Comparison of ENCODE assay signal across 8 mouse cellular contexts in the genomic region with DNA sequence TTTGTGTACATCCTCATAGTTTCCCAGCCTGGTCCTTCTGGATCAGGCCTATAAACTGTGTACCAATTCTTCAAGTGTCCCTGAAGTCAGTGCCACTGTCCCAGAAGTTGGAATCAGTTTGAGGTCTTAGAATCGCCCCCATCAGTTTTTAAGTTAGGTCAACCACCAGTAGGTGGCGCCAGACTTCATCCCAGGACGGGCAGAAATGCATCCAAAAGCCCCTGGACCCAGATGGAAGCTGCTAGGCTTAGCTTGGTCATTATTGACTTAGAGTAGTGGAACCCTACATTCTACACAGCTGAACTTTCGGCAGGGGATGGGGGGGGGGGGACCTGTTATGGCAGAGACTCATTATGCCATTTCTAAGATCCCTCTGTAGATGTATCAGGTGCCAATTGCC.
A peak's percentile ranks its signal among the peaks of the same experiment; 100 is the strongest.
DNase-seq lines count a peak whose midpoint lies in the region; ATAC-seq and TF ChIP-seq lines count a peak whose summit lies in the region.

No protein-coding gene starts in this region.

- DNase-seq in adrenal gland, adult 18-20 months (ENCODE audit: low spot score in 2 of 2), result peak; percentile 4 to 45
- DNase-seq in adrenal gland, postnatal 4 days (ENCODE audit: low spot score in 2 of 2), result no peak
- no peak for DNase-seq in layer of hippocampus, adult 2 months (ENCODE audit: low spot score in 2 of 2)
- DNase-seq in layer of hippocampus, adult 11-12 months (ENCODE audit: low spot score), result no peak
- peak; percentile 71 for DNase-seq in MEL (ENCODE audit: low read depth, low spot score)
- DNase-seq in embryonic facial prominence, embryonic 11.5 days (ENCODE audit: low spot score), result peak; percentile 75
- DNase-seq in natural killer cell, adult 2 months (ENCODE audit: low spot score in 2 of 2), result peak; percentile 20

- no peaks in the 10 kb centered on the region for H3K27me3 ChIP-seq in MEL (ENCODE audit: control insufficient read depth in 1 of 2, insufficient read depth in 2 of 2, low read length in 2 of 2)
- H3K27me3 ChIP-seq in embryonic facial prominence, embryonic 11.5 days (ENCODE audit: control insufficient read depth, insufficient read depth, low read length), result no peaks in the 10 kb centered on the region

- peak; percentile 77 for TF ChIP-seq CTCF in layer of hippocampus, adult 2 months (conservative IDR thresholded peaks at IDR 0.05)
- TF ChIP-seq CTCF in MEL (IDR thresholded peaks at IDR 0.05 in 2 of 3, conservative IDR thresholded peaks at IDR 0.05 in 1 of 3; ENCODE audit: control insufficient read depth in 1 of 3, insufficient read depth in 1 of 3, low read depth in 2 of 3, low read length in 3 of 3, poor library complexity in 1 of 3, severe bottlenecking in 1 of 3), result peak; percentile 73 to 81 (median 77)

- WGBS in embryonic facial prominence, embryonic 11.5 days, result 37% methylated on average over 4 of the region's 4 CpGs

- H3K9ac ChIP-seq in MEL (ENCODE audit: control insufficient read depth, low read depth, low read length, poor library complexity, severe bottlenecking), result no peak overlapping the region
- no peak overlapping the region for H3K9ac ChIP-seq in embryonic facial prominence, embryonic 11.5 days (replicated peaks; ENCODE audit: low read length)

- no peak for ATAC-seq in embryonic facial prominence, embryonic 11.5 days (replicated peaks; ENCODE audit: insufficient number of reproducible peaks, low FRiP score, low TSS enrichment, low read depth)
- ATAC-seq in frontal cortex, adult (ENCODE audit: low TSS enrichment), result no peak

- no peak for TF ChIP-seq EP300 in MEL (IDR thresholded peaks at IDR 0.05; ENCODE audit: low read depth in 1 of 2, low read length in 2 of 2)

- no peaks in the 10 kb centered on the region for H3K4me1 ChIP-seq in MEL (ENCODE audit: control insufficient read depth in 1 of 2, insufficient read depth in 2 of 2, low read length in 2 of 2)
- H3K4me1 ChIP-seq in embryonic facial prominence, embryonic 11.5 days (ENCODE audit: control insufficient read depth, insufficient read depth, low read length), result no peaks in the 10 kb centered on the region

- H3K27ac ChIP-seq in layer of hippocampus, adult 2 months, result no peak overlapping the region
- H3K27ac ChIP-seq in MEL (ENCODE audit: control insufficient read depth, low read depth, low read length), result no peak overlapping the region
- H3K27ac ChIP-seq in embryonic facial prominence, embryonic 11.5 days (replicated peaks; ENCODE audit: low read depth, low read length), result no peak overlapping the region

- TF ChIP-seq POLR2A in MEL (IDR thresholded peaks at IDR 0.05; ENCODE audit: control insufficient read depth in 1 of 2, insufficient read depth in 1 of 2, low read depth in 1 of 2, low read length in 2 of 2, poor library complexity in 1 of 2), result no peak

- no peaks in the 10 kb centered on the region for H3K79me2 ChIP-seq in MEL (ENCODE audit: control insufficient read depth, insufficient read depth, low read length, poor library complexity)

- no peak overlapping the region for H3K4me3 ChIP-seq in layer of hippocampus, adult 2 months
- no peak overlapping the region for H3K4me3 ChIP-seq in MEL (ENCODE audit: control insufficient read depth in 1 of 2, insufficient read depth in 1 of 2, low read depth in 2 of 2, low read length in 2 of 2)
- no peak overlapping the region for H3K4me3 ChIP-seq in embryonic facial prominence, embryonic 11.5 days (ENCODE audit: low read depth, low read length)

- H3K9me3 ChIP-seq in MEL (replicated peaks; ENCODE audit: insufficient read depth, low read length), result no peaks in the 10 kb centered on the region
- H3K9me3 ChIP-seq in embryonic facial prominence, embryonic 11.5 days (replicated peaks; ENCODE audit: control insufficient read depth, low read length), result no peaks in the 10 kb centered on the region

- H3K4me2 ChIP-seq in embryonic facial prominence, embryonic 11.5 days (ENCODE audit: low read depth, low read length), result no peak overlapping the region

- TF ChIP-seq RAD21 in MEL (IDR thresholded peaks at IDR 0.05; ENCODE audit: low read depth, low read length), result peak; percentile 61

- no peaks in the 10 kb centered on the region for H3K36me3 ChIP-seq in MEL (ENCODE audit: control insufficient read depth in 1 of 2, insufficient read depth in 2 of 2, low read length in 2 of 2)
- H3K36me3 ChIP-seq in embryonic facial prominence, embryonic 11.5 days (replicated peaks; ENCODE audit: control insufficient read depth, insufficient read depth, low read depth, low read length), result no peaks in the 10 kb centered on the region

TF ChIP-seq in MEL, 35 proteins besides CTCF, POLR2A, EP300 and RAD21:
- TF ChIP-seq SMC3 (IDR thresholded peaks at IDR 0.05; ENCODE audit: low read depth, low read length) (peak; percentile 71), ZC3H11A (IDR thresholded peaks at IDR 0.05; ENCODE audit: low read depth, low read length) (peak; percentile 42), UBTF (IDR thresholded peaks at IDR 0.05; ENCODE audit: borderline replicate concordance, insufficient read depth, low read depth, low read length) (no peak)

Comparison
In these comparisons a context has a peak if more than half of its experiments do, and no peak if none do; other contexts are left out.
1. DNase-seq: peak in adrenal gland, adult 18-20 months (2 of 2), MEL (single experiment), embryonic facial prominence, embryonic 11.5 days (single experiment) and natural killer cell, adult 2 months (2 of 2); none in adrenal gland, postnatal 4 days (0 of 2), layer of hippocampus, adult 2 months (0 of 2) and layer of hippocampus, adult 11-12 months (single experiment).